Mouse (Mus musculus): ENCODE measurements at regions not wholly inside any gene's neighbourhood (a gene's known extent, or its start where the extent isn't known, plus 50 kb on each side); places are given as distances from the start of the nearest gene placed in this dataset.

DNA sequence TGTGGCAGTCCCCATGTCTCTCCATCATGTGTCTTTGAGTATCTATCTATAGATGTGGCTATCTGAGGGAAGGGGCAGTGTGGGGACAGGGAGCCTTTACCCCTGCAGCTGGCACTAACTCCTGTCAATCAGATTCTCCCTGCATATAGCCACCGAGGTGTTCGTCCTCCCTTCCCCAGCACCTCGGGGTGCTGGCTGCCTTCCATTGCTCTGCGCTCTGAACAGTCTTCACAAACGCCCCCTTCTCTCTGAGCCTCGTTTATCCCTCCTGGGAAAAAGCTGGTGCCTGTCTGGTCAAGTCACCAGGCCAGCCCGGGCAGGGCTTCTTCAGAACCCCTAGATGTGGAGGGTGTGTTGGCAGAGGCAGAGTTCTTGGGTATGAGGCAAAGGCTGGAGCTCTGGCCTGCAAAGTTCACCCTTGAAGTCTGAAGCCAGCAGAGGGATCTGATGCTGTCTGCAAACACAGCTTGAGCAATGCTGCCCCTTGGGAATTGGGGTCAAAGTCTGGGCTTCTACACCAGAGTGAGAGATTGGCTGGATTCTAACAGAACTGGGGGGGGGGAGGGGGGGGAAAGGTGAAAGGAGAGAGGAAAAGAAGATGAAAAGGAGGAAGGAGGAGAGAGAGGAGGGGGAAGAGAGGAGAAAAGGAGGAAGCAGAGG is 175.5 kb upstream of the Igsf21 start:
- TF ChIP-seq CTCF (IDR thresholded peaks at IDR 0.05; ENCODE audit: control insufficient read depth, insufficient read depth, insufficient read length) (no peak), MYOG (IDR thresholded peaks at IDR 0.05; ENCODE audit: control insufficient read depth, extremely low read depth, insufficient read length) (no peak), MAX (IDR thresholded peaks at IDR 0.05) (no peak), USF1 (IDR thresholded peaks at IDR 0.05; ENCODE audit: low read depth) (no peak)

Data from C2C12 (cell line).